Mouse (Mus musculus) lung, adult 2 months (tissue): ENCODE results near the gene Snapin.

ENCODE experiments used
- CTCF ChIP-seq: fragments of 200-500 bp; IDR thresholded peaks from 2 replicates; pipeline ENCODE4 v1.5.1; 2011; ENCODE audit warnings: mild to moderate bottlenecking, low read length, control low read depth; ENCODE audit not compliant: insufficient read depth
- POLR2A ChIP-seq: fragments of 200-500 bp; IDR thresholded peaks from 2 replicates; pipeline ENCODE4 v1.6.1; 2011; ENCODE audit warnings: low read depth, mild to moderate bottlenecking, control low read depth, low read length, borderline replicate concordance; ENCODE audit errors: extremely low read depth

DNA sequence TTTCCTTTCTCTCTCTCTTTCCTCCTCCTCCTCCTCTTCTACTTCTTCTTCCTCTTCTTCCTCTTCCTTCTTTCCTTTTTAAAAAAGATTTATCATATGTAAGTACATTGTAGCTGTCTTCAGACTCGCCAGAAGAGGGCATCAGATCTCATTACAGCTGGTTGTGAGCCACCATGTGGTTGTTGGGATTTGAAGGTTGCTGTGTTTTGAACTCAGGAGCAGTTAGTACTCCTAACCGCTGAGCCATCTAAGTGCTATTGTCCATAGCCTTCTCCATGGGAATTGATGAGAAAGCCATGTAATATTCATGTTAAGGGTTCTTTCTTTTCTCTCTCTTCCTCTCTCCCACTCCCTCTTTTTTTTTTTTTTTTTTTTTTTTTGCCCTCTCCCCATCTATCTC lies 517 bp upstream of the Snapin start:
- 0 out of 2 replicates have a peak, but pooled peaks have one; percentile 4 for TF ChIP-seq CTCF
- TF ChIP-seq POLR2A: no peak
